Mouse (Mus musculus): ENCODE results near the gene Lyar.

GRCm38 (mm10) chr5:38255644-38256043, 35.4 kb downstream of the Lyar start:
- TF ChIP-seq CTCF (IDR thresholded peaks at IDR 0.05; ENCODE audit: borderline replicate concordance, insufficient read depth, low read length) (no peak), POLR2A (IDR thresholded peaks at IDR 0.05; ENCODE audit: low read depth, low read length) (no peak)

All from embryonic fibroblast, embryonic 13.5 days (primary cell).